Mouse (Mus musculus): ENCODE results near the gene Necab3. TPM values are rescaled to one million over a fixed set of nuclear protein-coding genes. Genes with fewer than 3 reads are reported as not detected.

Necab3 gene
- polyA plus RNA-seq (2017; shearing (Covaris generic)) = not detected

GRCm38 (mm10) chr2:154558264-154559039 is at the start of gene Necab3:
Necab3 (minus strand) TSS chr2:154558890.

DNA sequence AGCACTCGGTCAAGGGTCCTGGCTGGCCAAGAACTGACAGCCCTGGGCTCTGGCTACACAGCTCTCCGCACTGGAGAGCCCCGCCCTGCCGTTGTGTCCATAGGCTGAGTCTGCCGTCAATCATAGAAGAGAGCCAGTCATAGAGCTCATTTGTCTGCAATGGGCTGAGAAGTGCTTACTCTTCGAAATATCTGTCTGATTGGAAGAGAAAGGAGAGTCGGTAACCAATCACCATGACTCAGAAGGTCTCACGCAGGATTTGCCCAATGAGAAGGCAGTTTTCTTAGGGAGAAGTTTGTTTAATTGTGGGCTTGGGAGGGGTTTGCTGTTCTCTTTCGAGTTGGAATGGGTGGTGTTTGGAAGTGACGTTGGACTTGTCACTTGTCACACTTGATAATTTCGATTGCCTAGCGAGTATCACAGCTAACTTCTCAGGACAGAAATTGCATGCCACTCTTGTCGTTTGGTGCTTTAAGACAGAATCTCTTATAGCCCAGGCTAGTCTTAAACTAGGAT is 45.0 kb upstream of the Necab3 start, which contains the start of gene Pxmp4:
Gene Pxmp4, minus strand, starts transcription at position 71 of the 516 bp plus-strand sequence.

GRCm38 (mm10) chr2:154569836-154570286 is 11.2 kb upstream of the Necab3 start, which contains the start of gene E2f1:
E2f1 (minus strand) TSS chr2:154569892.

DNA sequence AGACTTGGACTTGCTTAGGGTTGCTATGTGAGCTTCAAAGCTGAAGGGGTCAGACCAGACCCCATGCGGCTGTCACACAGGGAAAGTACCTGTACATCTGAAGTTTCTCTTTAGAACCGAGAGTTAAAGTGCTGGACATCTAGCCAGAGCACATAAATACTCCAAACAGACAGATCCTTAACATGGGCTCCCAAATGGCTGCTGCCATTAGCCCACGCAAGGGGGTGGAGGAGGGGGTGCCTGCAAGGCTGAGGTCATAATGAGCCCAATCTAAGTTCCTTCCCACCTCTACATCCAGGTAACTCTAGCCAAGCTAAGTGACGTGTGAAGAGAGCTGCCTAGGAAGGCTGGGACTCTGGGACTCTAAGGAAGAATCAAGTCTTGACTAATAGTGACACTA is 7.2 kb downstream of the Necab3 start, which contains the start of gene Actl10:
Gene Actl10, plus strand, starts transcription at position 301 of the 400 bp plus-strand sequence.

GRCm38 (mm10) chr2:154546711-154547110 is 12.0 kb downstream of the Necab3 start, which contains the start of gene 1700003F12Rik:
1700003F12Rik (plus strand) TSS chr2:154547085.

Other genes with a start within 250 kb of the Necab3 start
- gene Cdk5rap1, start 185.9 kb downstream of the Necab3 start, polyA plus RNA-seq (2017; shearing (Covaris generic)) = 24.2 TPM
- not detected for gene Snta1, start 150.8 kb downstream of the Necab3 start, polyA plus RNA-seq (2017; shearing (Covaris generic))
- 15.3 TPM for gene Cbfa2t2, start 122.4 kb downstream of the Necab3 start, polyA plus RNA-seq (2017; shearing (Covaris generic))
- not detected for gene 1700003F12Rik, start 11.8 kb downstream of the Necab3 start, polyA plus RNA-seq (2017; shearing (Covaris generic))
- gene Actl10, start 7.1 kb downstream of the Necab3 start, polyA plus RNA-seq (2017; shearing (Covaris generic)) = not detected
- 0.80 TPM for gene E2f1, start 11.0 kb upstream of the Necab3 start, polyA plus RNA-seq (2017; shearing (Covaris generic))
- gene Pxmp4, start 44.8 kb upstream of the Necab3 start, polyA plus RNA-seq (2017; shearing (Covaris generic)) = 24.1 TPM
- 0.74 TPM for gene Zfp341, start 54.4 kb upstream of the Necab3 start, polyA plus RNA-seq (2017; shearing (Covaris generic))
- not detected for gene 4930519P11Rik, start 54.5 kb upstream of the Necab3 start, polyA plus RNA-seq (2017; shearing (Covaris generic))
- 5.5 TPM for gene Chmp4b, start 92.8 kb upstream of the Necab3 start, polyA plus RNA-seq (2017; shearing (Covaris generic))
- gene Gm14214, start 211.1 kb upstream of the Necab3 start, polyA plus RNA-seq (2017; shearing (Covaris generic)) = not detected
- gene Raly, start 232.2 kb upstream of the Necab3 start, polyA plus RNA-seq (2017; shearing (Covaris generic)) = 22.2 TPM
- gene a, start 232.5 kb upstream of the Necab3 start, polyA plus RNA-seq (2017; shearing (Covaris generic)) = not detected

Measured in inflammation-experienced regulatory T-cells, adult 16 weeks (primary cell).